Mouse (Mus musculus): ENCODE data around the gene Wdfy2. TPM values are rescaled to one million over a fixed set of nuclear protein-coding genes. Genes with fewer than 3 reads are reported as not detected.

Gene Wdfy2
- polyA plus RNA-seq, 1 experiment from 2014 or later = 17.9 TPM

DNA sequence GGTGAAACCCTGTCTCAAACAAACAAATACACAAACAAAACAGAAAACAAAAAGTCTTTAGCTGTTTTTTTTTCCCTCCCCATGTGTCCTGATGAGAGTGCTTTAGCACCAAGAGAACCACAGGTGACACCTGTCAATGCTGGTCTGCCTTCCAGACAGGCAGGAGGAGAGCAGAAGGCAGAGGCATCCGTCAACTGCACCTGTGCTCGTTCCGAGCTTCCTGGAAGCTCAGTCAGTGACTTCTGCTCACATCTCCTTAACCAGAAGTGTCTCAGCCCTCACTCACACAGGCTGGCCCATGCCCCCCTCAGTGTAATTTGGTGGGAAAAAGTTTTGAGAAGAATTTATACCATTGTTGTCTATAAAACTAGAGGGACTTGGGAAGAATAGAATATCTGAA lies 15.4 kb downstream of the Wdfy2 start:
- H3K27me3 ChIP-seq (ENCODE audit: control insufficient read depth, insufficient read depth, low read length) = no peaks in the 10 kb centered on the region
- DNase-seq (ENCODE audit: low spot score) (no peak), ATAC-seq (replicated peaks; ENCODE audit: low FRiP score) (no peak)
- no peak overlapping the region for H3K4me2 ChIP-seq (ENCODE audit: low read depth, low read length, severe bottlenecking)
- H3K27ac ChIP-seq (ENCODE audit: low read depth, low read length) = no peak overlapping the region
- H3K9ac ChIP-seq (ENCODE audit: low read length) = no peak overlapping the region
- no peaks in the 10 kb centered on the region; the same call in 1 of the 2 replicates for H3K9me3 ChIP-seq (ENCODE audit: control insufficient read depth, low read length)
- peaks cover 11% of the 10 kb centered on the region for H3K4me1 ChIP-seq (replicated peaks; ENCODE audit: control insufficient read depth, insufficient read depth, low read length)
- no peaks in the 10 kb centered on the region for H3K36me3 ChIP-seq (ENCODE audit: control insufficient read depth, insufficient read depth, low read length)
- no peak overlapping the region for H3K4me3 ChIP-seq (ENCODE audit: low read depth, low read length)
- 84% methylated on average over 3 of the region's 3 CpGs for WGBS

DNA sequence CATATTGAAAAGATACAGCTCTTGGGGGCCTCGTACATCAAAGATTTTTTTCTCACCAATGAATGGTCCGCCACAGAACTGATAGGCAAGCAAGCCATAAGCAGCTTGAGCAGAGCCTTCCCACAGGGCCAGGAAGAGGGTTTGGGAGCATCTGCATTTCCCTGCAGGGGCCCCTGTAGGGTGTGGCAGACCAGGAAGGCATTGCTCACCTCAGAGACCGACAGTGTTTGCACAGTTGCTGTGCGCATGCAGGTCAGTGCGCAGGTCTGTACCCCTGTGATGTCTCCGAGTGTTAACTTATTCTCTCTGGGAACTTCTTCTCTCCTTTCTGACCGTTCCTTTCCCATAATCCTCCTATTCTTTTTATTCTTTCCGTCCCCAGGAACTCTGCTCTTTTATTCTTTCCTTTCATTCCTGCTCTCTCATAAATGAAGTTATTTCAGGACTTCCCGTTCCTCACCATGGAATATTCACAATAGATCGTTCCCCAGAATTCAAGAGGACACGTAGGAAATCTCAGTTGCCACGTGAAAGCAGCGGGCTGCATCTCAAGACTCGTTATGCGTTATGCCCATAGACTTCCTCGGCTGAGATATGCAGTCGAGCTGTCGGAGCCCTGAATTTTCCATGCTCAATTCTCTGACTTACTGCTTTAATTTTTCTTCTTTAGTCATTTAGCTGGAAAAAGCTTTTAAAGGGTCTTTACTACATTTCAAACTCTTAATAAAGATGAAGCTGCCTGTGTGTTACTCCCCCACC lies 17.8 kb downstream of the Wdfy2 start:
- H3K9ac ChIP-seq (ENCODE audit: low read length) = no peak overlapping the region
- no peaks in the 10 kb centered on the region for H3K9me3 ChIP-seq (ENCODE audit: control insufficient read depth, low read length)
- no peak overlapping the region for H3K27ac ChIP-seq (ENCODE audit: low read depth, low read length)
- H3K36me3 ChIP-seq (ENCODE audit: control insufficient read depth, insufficient read depth, low read length) = no peaks in the 10 kb centered on the region
- no peak overlapping the region for H3K4me3 ChIP-seq (ENCODE audit: low read depth, low read length)
- ATAC-seq (replicated peaks; ENCODE audit: low FRiP score) (no peak), DNase-seq (ENCODE audit: low spot score) (no peak)
- no peak overlapping the region for H3K4me2 ChIP-seq (ENCODE audit: low read depth, low read length, severe bottlenecking)
- 59% methylated on average over 18 of the region's 18 CpGs for WGBS
- H3K4me1 ChIP-seq (replicated peaks; ENCODE audit: control insufficient read depth, insufficient read depth, low read length) = peaks cover 11% of the 10 kb centered on the region
- no peaks in the 10 kb centered on the region for H3K27me3 ChIP-seq (ENCODE audit: control insufficient read depth, insufficient read depth, low read length)

DNA sequence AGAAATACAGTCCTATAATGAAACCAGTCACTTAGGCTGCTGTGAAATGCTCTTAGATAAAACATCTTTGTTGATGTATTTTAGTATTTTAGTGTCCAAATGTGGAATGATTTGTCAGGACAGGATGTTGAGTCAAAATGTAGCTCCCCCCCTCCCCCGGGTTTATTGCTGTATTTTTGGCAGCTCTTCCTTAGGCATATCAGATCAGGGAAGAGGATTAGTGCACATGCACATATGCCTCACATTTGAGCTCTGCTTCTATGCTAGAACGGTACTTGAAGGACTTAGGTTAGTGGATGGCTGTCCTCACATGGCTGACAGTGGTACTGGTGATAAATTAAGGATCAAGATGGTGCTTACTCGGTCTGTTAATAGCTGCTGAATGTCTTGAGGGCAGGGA lies 18.4 kb downstream of the Wdfy2 start:
- no peak for ATAC-seq (replicated peaks; ENCODE audit: low FRiP score)
- Histone ChIP-seq H3K9me3 (ENCODE audit: control insufficient read depth, low read length) (no peaks in the 10 kb centered on the region), H3K27me3 (ENCODE audit: control insufficient read depth, insufficient read depth, low read length) (no peaks in the 10 kb centered on the region), H3K4me3 (ENCODE audit: low read depth, low read length) (no peak overlapping the region), H3K36me3 (ENCODE audit: control insufficient read depth, insufficient read depth, low read length) (no peaks in the 10 kb centered on the region), H3K4me2 (ENCODE audit: low read depth, low read length, severe bottlenecking) (no peak overlapping the region), H3K9ac (ENCODE audit: low read length) (no peak overlapping the region), H3K27ac (ENCODE audit: low read depth, low read length) (no peak overlapping the region), H3K4me1 (replicated peaks; ENCODE audit: control insufficient read depth, insufficient read depth, low read length) (peaks cover 8% of the 10 kb centered on the region)
- DNase-seq (ENCODE audit: low spot score) = no peak
- 82% methylated on average over 3 of the region's 3 CpGs for WGBS

DNA sequence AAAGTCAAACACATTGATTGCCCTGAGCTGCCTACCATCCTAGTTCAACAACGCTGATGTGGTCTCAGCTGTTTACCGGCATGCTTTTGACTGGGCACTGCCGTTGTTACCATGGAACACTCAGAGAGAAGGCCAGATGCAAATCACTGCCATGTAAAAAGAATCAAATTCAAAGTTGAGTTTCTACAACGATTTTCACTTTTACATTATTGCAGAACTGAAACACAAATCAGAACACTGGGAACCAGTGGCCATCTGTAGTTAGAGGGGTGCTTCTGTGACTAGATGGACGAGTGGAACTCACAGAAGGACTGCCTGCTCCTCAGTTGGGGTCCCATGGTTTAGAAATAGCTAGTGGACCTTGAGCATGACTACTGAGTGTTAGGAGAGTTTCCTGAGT lies 19.0 kb downstream of the Wdfy2 start:
- Histone ChIP-seq H3K4me1 (replicated peaks; ENCODE audit: control insufficient read depth, insufficient read depth, low read length) (0 out of 2 replicates have a peak, but pooled peaks cover 4% of the 10 kb centered on the region), H3K27me3 (ENCODE audit: control insufficient read depth, insufficient read depth, low read length) (no peaks in the 10 kb centered on the region), H3K36me3 (ENCODE audit: control insufficient read depth, insufficient read depth, low read length) (no peaks in the 10 kb centered on the region), H3K27ac (ENCODE audit: low read depth, low read length) (no peak overlapping the region), H3K9me3 (ENCODE audit: control insufficient read depth, low read length) (no peaks in the 10 kb centered on the region), H3K4me3 (ENCODE audit: low read depth, low read length) (no peak overlapping the region), H3K4me2 (ENCODE audit: low read depth, low read length, severe bottlenecking) (no peak overlapping the region), H3K9ac (ENCODE audit: low read length) (no peak overlapping the region)
- WGBS = 91% methylated on average over 5 of the region's 5 CpGs
- ATAC-seq (replicated peaks; ENCODE audit: low FRiP score) (no peak), DNase-seq (ENCODE audit: low spot score) (no peak)

DNA sequence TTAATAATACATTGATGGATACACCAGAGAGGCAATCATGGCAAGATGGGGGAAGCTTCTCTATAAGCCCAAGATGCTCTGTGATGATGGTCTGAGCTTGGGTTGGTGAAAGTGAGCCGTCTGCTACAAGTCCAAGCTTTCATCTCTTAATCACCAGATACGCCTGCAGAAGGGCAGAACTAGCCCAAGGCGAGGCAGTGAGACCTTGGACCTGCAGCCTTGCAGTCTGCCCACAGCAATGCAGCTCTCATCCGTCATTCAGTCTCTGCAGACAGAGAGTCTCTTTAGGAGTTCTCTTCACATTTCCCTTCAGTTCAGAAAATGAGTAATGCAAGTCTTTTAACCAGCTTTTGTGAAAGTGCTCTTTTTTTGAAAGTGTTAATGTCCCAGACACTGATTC lies 20.4 kb downstream of the Wdfy2 start:
- no peak for DNase-seq (ENCODE audit: low spot score)
- 0 out of 2 replicates have a peak, but pooled peaks cover 2% of the 10 kb centered on the region for H3K4me1 ChIP-seq (replicated peaks; ENCODE audit: control insufficient read depth, insufficient read depth, low read length)
- no peaks in the 10 kb centered on the region for H3K27me3 ChIP-seq (ENCODE audit: control insufficient read depth, insufficient read depth, low read length)
- no peaks in the 10 kb centered on the region for H3K9me3 ChIP-seq (ENCODE audit: control insufficient read depth, low read length)
- H3K4me3 ChIP-seq (ENCODE audit: low read depth, low read length) = no peak overlapping the region
- H3K36me3 ChIP-seq (ENCODE audit: control insufficient read depth, insufficient read depth, low read length) = no peaks in the 10 kb centered on the region
- ATAC-seq (replicated peaks; ENCODE audit: low FRiP score) = no peak
- no peak overlapping the region for H3K27ac ChIP-seq (ENCODE audit: low read depth, low read length)
- H3K4me2 ChIP-seq (ENCODE audit: low read depth, low read length, severe bottlenecking) = no peak overlapping the region
- WGBS = 82% methylated on average over 4 of the region's 4 CpGs
- H3K9ac ChIP-seq (ENCODE audit: low read length) = no peak overlapping the region

DNA sequence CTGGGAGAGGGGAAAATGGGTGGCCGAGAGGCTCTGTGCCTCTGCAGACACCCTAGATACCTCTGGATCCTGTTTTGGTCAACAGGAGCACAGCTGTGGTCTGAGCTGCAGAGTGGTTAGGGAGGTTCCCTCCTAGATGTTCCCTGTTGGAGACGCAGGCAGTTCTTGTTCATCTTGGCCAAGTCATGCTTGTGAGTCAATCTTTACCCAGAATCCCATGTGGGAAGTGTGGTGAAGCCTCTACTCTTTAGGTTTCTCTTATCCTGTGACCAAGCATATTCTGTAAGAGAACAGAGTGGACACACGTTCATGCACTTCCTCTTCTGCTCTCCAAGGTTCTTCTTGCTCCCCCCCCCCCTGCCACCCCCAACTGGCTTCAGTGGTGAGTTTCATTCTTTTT lies 20.8 kb downstream of the Wdfy2 start:
- 88% methylated on average over 3 of the region's 3 CpGs for WGBS
- H3K36me3 ChIP-seq (ENCODE audit: control insufficient read depth, insufficient read depth, low read length) = no peaks in the 10 kb centered on the region
- H3K9me3 ChIP-seq (ENCODE audit: control insufficient read depth, low read length) = no peaks in the 10 kb centered on the region
- H3K9ac ChIP-seq (ENCODE audit: low read length) = no peak overlapping the region
- no peak overlapping the region for H3K4me3 ChIP-seq (ENCODE audit: low read depth, low read length)
- ATAC-seq (replicated peaks; ENCODE audit: low FRiP score) = no peak
- H3K4me1 ChIP-seq (replicated peaks; ENCODE audit: control insufficient read depth, insufficient read depth, low read length) = 0 out of 2 replicates have a peak, but pooled peaks cover 2% of the 10 kb centered on the region
- H3K27ac ChIP-seq (ENCODE audit: low read depth, low read length) = no peak overlapping the region
- H3K4me2 ChIP-seq (ENCODE audit: low read depth, low read length, severe bottlenecking) = no peak overlapping the region
- DNase-seq (ENCODE audit: low spot score) = no peak
- no peaks in the 10 kb centered on the region for H3K27me3 ChIP-seq (ENCODE audit: control insufficient read depth, insufficient read depth, low read length)

DNA sequence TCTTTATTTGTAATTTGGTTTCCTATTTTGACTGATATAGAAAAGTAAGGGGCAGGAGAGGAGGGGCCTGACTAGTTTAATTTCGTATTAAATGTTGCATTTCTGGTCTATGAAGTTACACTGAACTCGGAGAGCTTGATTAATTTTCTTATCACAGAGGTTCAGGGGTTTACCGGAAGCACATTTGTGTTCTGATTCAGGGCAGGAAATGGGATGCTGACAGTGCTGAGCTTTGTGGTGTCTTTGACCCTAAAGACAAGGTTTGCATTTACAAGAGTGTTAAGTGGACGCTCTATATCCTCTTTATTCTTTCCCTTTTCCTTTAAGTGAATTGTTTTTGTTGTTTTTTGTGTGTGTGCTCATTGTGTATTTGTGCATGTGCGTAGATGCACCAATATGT lies 25.1 kb downstream of the Wdfy2 start:
- DNase-seq (ENCODE audit: low spot score) (no peak), ATAC-seq (replicated peaks; ENCODE audit: low FRiP score) (no peak)
- Histone ChIP-seq H3K27ac (ENCODE audit: low read depth, low read length) (no peak overlapping the region), H3K36me3 (ENCODE audit: control insufficient read depth, insufficient read depth, low read length) (no peaks in the 10 kb centered on the region), H3K27me3 (ENCODE audit: control insufficient read depth, insufficient read depth, low read length) (no peaks in the 10 kb centered on the region), H3K4me3 (ENCODE audit: low read depth, low read length) (no peak overlapping the region), H3K4me2 (ENCODE audit: low read depth, low read length, severe bottlenecking) (no peak overlapping the region), H3K9ac (ENCODE audit: low read length) (no peak overlapping the region), H3K4me1 (replicated peaks; ENCODE audit: control insufficient read depth, insufficient read depth, low read length) (no peaks in the 10 kb centered on the region), H3K9me3 (ENCODE audit: control insufficient read depth, low read length) (no peaks in the 10 kb centered on the region)
- 88% methylated on average over 5 of the region's 5 CpGs for WGBS

DNA sequence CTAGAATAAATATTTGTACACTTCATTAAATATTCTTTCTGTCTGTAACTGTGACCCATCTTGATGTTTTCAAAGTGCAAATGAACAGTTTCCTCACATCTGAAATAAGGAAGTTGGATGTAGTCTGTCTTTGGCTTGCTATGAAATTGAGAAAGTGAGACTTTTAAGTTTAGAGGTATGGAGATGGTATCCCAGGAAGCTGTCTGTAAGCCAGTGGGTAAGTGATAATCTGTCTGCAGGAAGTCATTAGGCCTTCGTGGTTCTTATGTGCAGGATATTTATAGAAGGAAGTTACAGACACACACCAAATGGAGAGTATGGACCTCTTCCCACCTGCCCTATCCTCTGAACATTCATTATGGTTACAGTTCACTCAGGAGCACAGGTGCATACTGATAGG lies 26.8 kb downstream of the Wdfy2 start:
- Histone ChIP-seq H3K36me3 (ENCODE audit: control insufficient read depth, insufficient read depth, low read length) (no peaks in the 10 kb centered on the region), H3K9ac (ENCODE audit: low read length) (no peak overlapping the region), H3K4me2 (ENCODE audit: low read depth, low read length, severe bottlenecking) (no peak overlapping the region), H3K27me3 (ENCODE audit: control insufficient read depth, insufficient read depth, low read length) (no peaks in the 10 kb centered on the region), H3K27ac (ENCODE audit: low read depth, low read length) (no peak overlapping the region), H3K4me3 (ENCODE audit: low read depth, low read length) (no peak overlapping the region), H3K9me3 (ENCODE audit: control insufficient read depth, low read length) (no peaks in the 10 kb centered on the region), H3K4me1 (replicated peaks; ENCODE audit: control insufficient read depth, insufficient read depth, low read length) (no peaks in the 10 kb centered on the region)
- ATAC-seq (replicated peaks; ENCODE audit: low FRiP score) (no peak), DNase-seq (ENCODE audit: low spot score) (no peak)
- WGBS = 61% methylated on average over 1 of the region's 1 CpGs

DNA sequence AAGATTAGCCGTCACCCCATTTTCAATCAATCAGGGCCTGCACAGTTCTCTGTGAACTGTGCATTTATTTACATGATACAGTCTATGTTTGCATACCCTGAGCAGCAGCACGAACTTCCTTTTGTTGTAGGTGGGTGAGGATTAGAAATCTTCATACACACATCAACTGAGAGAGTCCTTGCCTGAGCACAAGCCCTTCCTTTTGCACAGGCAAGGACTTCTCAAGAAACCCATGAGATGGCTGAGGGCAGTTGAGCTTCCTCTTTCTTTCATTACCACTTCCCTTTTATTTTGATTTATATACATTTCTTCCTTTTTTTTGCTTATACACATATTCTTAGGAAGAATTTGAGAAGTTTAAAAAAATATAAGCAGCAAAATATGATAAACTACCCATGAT lies 27.9 kb downstream of the Wdfy2 start:
- no peaks in the 10 kb centered on the region for H3K36me3 ChIP-seq (ENCODE audit: control insufficient read depth, insufficient read depth, low read length)
- H3K4me1 ChIP-seq (replicated peaks; ENCODE audit: control insufficient read depth, insufficient read depth, low read length) = no peaks in the 10 kb centered on the region
- no peaks in the 10 kb centered on the region; the same call in 1 of the 2 replicates for H3K9me3 ChIP-seq (ENCODE audit: control insufficient read depth, low read length)
- ATAC-seq (replicated peaks; ENCODE audit: low FRiP score) (no peak), DNase-seq (ENCODE audit: low spot score) (no peak)
- WGBS = 81% methylated on average over 2 of the region's 2 CpGs
- no peaks in the 10 kb centered on the region for H3K27me3 ChIP-seq (ENCODE audit: control insufficient read depth, insufficient read depth, low read length)
- no peak overlapping the region for H3K4me2 ChIP-seq (ENCODE audit: low read depth, low read length, severe bottlenecking)
- H3K4me3 ChIP-seq (ENCODE audit: low read depth, low read length) = no peak overlapping the region
- H3K27ac ChIP-seq (ENCODE audit: low read depth, low read length) = no peak overlapping the region
- no peak overlapping the region for H3K9ac ChIP-seq (ENCODE audit: low read length)
